Mouse (Mus musculus) hematopoietic multipotent progenitor cell, adult 10-12 weeks (in vitro differentiated cells): ENCODE measurements around the gene Tbccd1. TPM values are rescaled to one million over a fixed set of nuclear protein-coding genes. Genes with fewer than 3 reads are reported as not detected.

Experiments used
- polyA plus RNA-seq: library from polyadenylated mRNA; stranded (reverse); fragments of >175 nt; gene quantifications from 2 replicates; pipeline ENCODE4 v1.2.3, GENCODE M21; 2012; ENCODE audit warnings: low replicate concordance

Gene Tbccd1
- 1.2 and 3.8 TPM in 2 replicates for polyA plus RNA-seq

DNA sequence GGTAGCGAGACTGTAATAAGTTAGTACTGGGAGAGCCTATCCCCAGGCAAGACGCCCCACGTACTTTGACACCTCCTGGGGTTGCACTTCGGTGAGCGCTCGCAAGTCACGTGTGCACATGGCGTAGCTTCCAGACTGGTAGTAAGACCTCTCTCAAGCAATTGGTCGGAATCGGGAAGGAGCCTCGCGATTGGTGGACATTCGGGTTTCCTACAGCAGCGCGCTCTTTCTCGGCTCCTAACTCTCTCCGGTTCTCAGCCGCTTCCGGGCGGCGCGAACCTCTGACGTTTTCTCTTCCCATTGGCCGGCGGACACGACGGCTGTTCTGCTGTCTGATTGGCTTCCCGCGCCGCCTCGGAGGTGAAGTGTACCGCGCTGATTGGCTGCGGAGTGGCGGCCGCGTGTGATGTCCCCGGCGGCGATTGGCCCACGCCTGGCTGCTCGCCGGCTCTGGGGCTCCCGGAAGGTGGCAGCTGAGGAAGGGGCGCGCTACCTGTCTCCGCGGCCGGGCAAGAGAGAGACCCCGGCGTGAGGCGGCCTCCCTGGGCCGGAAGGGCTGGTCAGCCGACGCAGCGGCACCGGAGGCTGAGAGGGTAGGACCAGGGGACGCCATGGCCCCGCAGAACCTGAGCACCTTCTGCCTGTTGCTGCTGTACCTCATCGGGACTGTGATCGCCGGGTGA lies at the start of gene Tbccd1, which contains the start of gene Dnajb11:
Gene Tbccd1 (minus strand): TSS at position 239 of the 683 bp plus-strand sequence.
Gene Dnajb11 (plus strand): TSS at position 415 of the 683 bp plus-strand sequence.

DNA sequence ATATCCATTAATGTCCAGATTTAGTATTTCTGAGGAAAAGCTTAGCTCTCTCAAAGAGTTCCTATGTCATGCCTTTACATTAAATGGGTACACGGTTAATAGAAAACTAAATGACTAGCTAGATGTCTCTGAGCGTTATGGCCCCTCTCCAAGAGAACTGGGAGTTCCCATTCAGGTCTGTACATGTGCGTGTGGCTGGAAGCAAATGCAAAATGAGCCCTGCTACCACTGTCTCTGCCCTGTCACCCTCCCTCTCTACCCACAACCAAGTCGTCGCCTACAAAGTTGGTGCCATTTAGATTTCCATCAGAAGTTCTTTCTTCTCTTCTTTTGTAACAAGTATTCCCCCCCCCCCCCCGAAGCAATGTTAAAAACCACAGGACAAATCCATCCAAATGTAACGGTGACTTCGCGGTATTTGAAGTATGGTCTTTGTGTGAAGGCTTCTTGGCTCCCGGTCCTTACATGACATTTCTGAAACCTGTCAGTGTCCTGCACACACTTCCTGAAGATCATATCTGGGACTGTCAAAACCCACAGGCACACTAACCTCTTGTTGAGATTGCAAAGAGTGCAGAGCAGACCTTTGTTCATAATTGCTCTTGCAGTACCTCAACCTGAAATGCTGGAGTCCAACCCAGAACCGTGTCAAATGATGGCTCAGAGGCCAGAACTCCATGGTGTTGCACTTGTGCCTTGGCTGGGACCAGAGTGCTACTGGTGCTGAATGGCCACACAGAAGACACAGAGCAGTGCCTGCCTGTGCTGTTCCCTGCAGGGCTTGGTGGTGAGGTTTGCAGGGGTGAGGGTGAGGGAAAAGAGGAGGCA lies 33.4 kb upstream of the Tbccd1 start, which contains the start of gene Ahsg:
Gene Ahsg (plus strand): TSS at position 595 of the 828 bp plus-strand sequence.

GRCm38 (mm10) chr16:22811477-22811876 lies 46.0 kb downstream of the Tbccd1 start, which contains the start of gene Crygs:
Crygs (minus strand) TSS chr16:22811577.

Other genes with a start within 250 kb of the Tbccd1 start
- 0.81 and 1.2 TPM in 2 replicates for gene Dgkg, start 200.4 kb downstream of the Tbccd1 start, polyA plus RNA-seq
- not detected in 2 replicates for gene Crygs, start 46.1 kb downstream of the Tbccd1 start, polyA plus RNA-seq
- 32.3 and 59.9 TPM in 2 replicates for gene Dnajb11, start 176 bp upstream of the Tbccd1 start, polyA plus RNA-seq
- not detected in 2 replicates for gene Ahsg, start 33.6 kb upstream of the Tbccd1 start, polyA plus RNA-seq
- not detected in 2 replicates for gene Fetub, start 60.7 kb upstream of the Tbccd1 start, polyA plus RNA-seq
- gene Hrg, start 93.4 kb upstream of the Tbccd1 start, polyA plus RNA-seq, result not detected in 2 replicates
- gene Kng2, start 171.8 kb upstream of the Tbccd1 start, polyA plus RNA-seq, result not detected in 2 replicates
- not detected in 2 replicates for gene Kng1, start 200.2 kb upstream of the Tbccd1 start, polyA plus RNA-seq
- 5.9 and 20.9 TPM in 2 replicates for gene Eif4a2, start 249.8 kb upstream of the Tbccd1 start, polyA plus RNA-seq